Mouse (Mus musculus): ENCODE data around the gene Stk38.
"Not testable (repeated sequence)": the region's sequence is repeated elsewhere in the genome, so short reads cannot be mapped to it uniquely, and the experiment has no call there.

Gene Stk38

GRCm38 (mm10) chr17:29007641-29008325 is at the start of gene Stk38:
Gene Stk38, minus strand, starts transcription at chr17:29007995.
- peak; percentile 86 for DNase-seq (ENCODE audit: low read depth, low spot score)

- no peak for DNase-seq (ENCODE audit: low read depth, low spot score)
These were observed 49.6 kb upstream of the Stk38 start for GRCm38 (mm10) chr17:29057361-29057890.

GRCm38 (mm10) chr17:29056699-29057151 is 48.9 kb upstream of the Stk38 start:
- no peak for DNase-seq (ENCODE audit: low read depth, low spot score)

GRCm38 (mm10) chr17:29056207-29056606 is 48.4 kb upstream of the Stk38 start:
- no peak for DNase-seq (ENCODE audit: low read depth, low spot score)

- no peak for DNase-seq (ENCODE audit: low read depth, low spot score)
These were observed 47.8 kb upstream of the Stk38 start for GRCm38 (mm10) chr17:29055586-29055985.

GRCm38 (mm10) chr17:29054429-29054828 is 46.6 kb upstream of the Stk38 start:
- DNase-seq (ENCODE audit: low read depth, low spot score), result no peak

- DNase-seq (ENCODE audit: low read depth, low spot score), result no peak
These were observed 46.0 kb upstream of the Stk38 start for GRCm38 (mm10) chr17:29053841-29054240.

GRCm38 (mm10) chr17:29053067-29053466 is 45.3 kb upstream of the Stk38 start:
- no peak for DNase-seq (ENCODE audit: low read depth, low spot score)

GRCm38 (mm10) chr17:29050791-29051190 is 43.0 kb upstream of the Stk38 start:
- no peak for DNase-seq (ENCODE audit: low read depth, low spot score)

- no peak for DNase-seq (ENCODE audit: low read depth, low spot score)
These were observed 42.1 kb upstream of the Stk38 start for GRCm38 (mm10) chr17:29049923-29050322.

GRCm38 (mm10) chr17:29049508-29049889 is 41.7 kb upstream of the Stk38 start:
- DNase-seq (ENCODE audit: low read depth, low spot score), result no peak

- DNase-seq (ENCODE audit: low read depth, low spot score), result no peak
These were observed 41.1 kb upstream of the Stk38 start for GRCm38 (mm10) chr17:29048748-29049507.

- no peak for DNase-seq (ENCODE audit: low read depth, low spot score)
These were observed 40.1 kb upstream of the Stk38 start for GRCm38 (mm10) chr17:29047697-29048514.

- no peak for DNase-seq (ENCODE audit: low read depth, low spot score)
These were observed 39.1 kb upstream of the Stk38 start for GRCm38 (mm10) chr17:29046863-29047262.

GRCm38 (mm10) chr17:29045741-29046530 is 38.1 kb upstream of the Stk38 start:
- DNase-seq (ENCODE audit: low read depth, low spot score), result no peak

GRCm38 (mm10) chr17:29044925-29045319 is 37.1 kb upstream of the Stk38 start:
- DNase-seq (ENCODE audit: low read depth, low spot score), result no peak

GRCm38 (mm10) chr17:29044146-29044924 is 36.5 kb upstream of the Stk38 start:
- DNase-seq (ENCODE audit: low read depth, low spot score), result no peak

GRCm38 (mm10) chr17:29043583-29043982 is 35.8 kb upstream of the Stk38 start:
- no peak for DNase-seq (ENCODE audit: low read depth, low spot score)

GRCm38 (mm10) chr17:29042569-29042968 is 34.8 kb upstream of the Stk38 start:
- no peak for DNase-seq (ENCODE audit: low read depth, low spot score)

GRCm38 (mm10) chr17:29041632-29042031 is 33.8 kb upstream of the Stk38 start:
- not testable (repeated sequence) for DNase-seq (ENCODE audit: low read depth, low spot score)

All from WW6 (cell line).